Mouse (Mus musculus): ENCODE measurements around the gene Tango2.
A peak's percentile ranks its signal among the peaks of the same experiment; 100 is the strongest.

Tango2 gene

GRCm38 (mm10) chr16:18383045-18383726 lies 35.3 kb upstream of the Tango2 start:
- peak; percentile 56 to 57 for DNase-seq

DNA sequence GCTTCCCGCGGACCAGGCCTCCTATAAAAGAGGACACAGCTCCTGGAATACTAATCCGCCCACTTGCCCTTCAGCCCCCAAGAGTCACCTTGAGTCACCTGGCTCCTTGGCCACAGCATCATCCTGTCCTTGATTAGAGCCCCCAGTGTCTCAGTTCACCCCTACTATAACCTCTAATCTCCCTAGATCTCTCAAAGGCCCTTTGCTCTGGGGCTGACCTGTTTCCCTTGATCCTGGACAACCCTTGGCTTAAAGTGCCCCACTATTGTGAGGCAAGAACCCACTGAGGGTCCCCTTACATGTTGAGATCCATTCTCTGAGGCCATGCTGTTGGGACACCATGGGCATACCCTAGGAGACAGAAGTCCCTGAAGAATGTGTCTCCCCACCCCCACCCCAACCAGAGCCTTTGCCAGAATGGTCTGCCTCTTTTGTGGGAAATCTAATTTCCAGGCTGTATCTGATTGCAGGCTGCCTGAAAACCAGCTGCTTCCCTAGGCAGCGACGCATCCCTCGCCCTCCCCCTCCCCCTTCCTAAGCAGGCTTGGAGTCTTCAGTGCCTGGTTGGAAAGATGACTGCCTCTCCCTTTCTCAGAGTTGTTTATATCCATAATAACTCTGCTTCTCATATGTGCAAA lies 33.8 kb upstream of the Tango2 start:
- DNase-seq, result peak in 1 of 2 experiments; percentile 14

GRCm38 (mm10) chr16:18380495-18381063 lies 32.7 kb upstream of the Tango2 start:
- no peak for DNase-seq

DNA sequence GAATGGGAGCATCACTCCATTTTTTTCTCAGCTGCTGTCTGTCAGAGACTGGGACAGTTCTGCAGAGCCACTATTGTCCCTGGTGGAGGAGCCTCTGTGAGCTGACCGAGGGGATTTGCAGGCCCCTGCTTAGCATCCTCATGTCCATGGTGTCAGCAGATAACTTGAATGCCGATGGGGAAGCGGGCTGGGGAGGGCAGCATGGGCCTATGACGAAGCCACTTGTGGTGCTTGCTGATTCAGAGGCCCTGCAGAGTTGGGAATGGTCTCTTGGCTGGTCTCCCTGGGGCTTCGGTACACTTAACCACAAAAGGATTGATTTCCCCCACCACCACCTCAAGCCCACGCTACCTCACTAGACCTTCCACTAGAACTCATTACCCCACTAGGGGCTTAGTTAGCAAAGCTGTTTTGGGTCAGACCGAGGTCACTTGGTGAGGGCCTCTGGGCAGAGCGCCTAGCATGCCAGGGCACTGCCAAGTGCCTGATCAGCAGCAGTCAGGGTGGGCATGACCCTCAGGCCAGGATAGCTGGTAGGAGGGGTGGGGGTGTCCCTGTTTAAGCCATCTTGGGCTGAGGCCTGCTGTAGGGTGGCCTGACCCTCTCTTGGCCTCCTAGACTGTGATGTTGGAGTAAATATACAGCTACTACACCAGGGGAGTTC lies 31.6 kb upstream of the Tango2 start:
- peak; percentile 65 to 68 for DNase-seq

DNA sequence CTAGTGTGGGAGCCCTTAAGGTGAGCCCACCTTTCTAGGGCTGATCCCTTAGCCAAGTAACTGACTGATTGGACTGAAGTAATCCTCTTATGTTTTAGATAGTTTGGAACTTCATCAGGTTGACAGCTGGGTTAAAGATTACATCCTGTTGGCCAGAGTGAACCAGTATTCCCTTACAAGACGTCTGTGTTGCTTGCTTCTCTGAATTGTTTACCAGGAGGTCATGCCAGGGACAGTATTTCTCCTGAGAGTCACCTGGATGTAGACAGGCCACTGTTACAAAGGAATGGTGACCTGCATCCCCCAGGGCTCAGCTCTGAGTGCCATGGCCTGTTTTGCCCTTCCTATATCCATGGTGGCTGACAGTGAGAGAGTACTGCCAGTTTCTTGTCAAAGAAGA lies 30.6 kb upstream of the Tango2 start:
- peak in 1 of 2 experiments; percentile 62 for DNase-seq

- peak; percentile 74 to 77 for DNase-seq
Measured at GRCm38 (mm10) chr16:18377203-18377602, 29.3 kb upstream of the Tango2 start.

DNA sequence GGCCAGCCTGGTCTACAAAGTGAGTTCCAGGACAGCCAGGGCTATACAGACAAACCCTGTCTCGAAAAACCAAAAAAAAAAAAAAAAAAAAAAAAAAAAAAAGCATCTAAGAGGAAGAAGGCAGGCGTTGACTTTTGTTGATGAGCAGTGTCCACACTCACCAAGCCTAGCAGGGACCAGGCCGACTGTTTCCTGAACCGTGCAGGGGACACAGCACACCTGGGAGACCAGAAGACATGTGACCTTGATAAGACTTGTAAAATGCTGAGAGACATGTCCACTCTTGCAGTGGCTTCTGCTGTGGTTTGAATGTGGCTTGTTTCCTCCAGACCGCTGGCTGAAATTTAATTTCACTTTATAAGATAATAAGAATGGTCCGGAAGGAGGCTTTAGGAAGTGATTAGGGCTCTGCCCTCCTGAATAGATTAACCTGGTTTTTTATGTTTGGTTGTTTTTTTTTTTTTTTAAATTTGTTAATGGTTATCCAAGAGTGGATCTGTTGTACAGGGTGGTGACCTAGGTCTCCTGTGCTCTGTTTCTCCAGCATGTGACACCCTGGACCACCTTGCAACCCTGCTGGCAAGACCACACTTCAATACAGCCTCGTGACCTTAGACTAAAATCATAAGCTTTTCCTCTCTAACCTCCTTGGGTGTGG lies 28.5 kb upstream of the Tango2 start:
- DNase-seq, result peak; percentile 43 to 53

DNA sequence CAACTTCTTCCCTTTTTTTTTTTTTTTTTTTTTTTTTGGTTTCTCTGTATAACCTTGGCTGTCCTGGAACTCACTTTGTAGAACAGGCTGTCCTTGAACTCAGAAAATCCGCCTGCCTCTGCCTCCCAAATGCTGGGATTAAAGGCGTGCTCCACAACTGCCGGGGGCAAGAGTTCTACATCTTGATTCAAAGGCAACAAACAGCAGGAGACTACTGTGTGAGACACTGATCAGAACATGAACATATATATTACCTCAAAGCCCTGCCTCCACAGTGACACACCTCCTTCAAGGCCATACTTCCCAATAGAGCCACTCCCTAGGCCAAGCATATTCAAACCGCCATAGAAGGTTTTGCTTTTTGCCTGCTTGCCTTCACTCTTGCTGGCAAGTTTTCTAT lies 25.7 kb upstream of the Tango2 start:
- DNase-seq, result no peak

DNA sequence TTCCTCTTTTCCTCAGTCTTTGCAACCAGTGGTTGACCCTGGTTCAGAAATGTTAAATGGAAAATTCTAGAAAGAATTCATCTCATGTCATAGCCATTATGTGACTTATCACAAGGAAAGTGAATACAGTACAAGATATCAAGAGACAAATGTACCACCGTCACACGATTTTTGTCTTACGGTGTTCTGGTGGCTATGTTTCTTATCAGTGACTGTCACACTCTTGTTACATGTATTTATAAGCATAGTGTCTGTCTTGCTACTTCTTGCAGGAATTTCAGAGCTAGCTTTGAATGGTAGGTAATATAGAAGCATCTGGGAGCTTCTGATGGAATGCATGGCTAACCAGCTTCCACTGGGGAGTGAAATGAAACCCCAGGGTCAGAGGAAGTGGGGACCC lies 22.3 kb upstream of the Tango2 start:
- DNase-seq, result no peak

DNA sequence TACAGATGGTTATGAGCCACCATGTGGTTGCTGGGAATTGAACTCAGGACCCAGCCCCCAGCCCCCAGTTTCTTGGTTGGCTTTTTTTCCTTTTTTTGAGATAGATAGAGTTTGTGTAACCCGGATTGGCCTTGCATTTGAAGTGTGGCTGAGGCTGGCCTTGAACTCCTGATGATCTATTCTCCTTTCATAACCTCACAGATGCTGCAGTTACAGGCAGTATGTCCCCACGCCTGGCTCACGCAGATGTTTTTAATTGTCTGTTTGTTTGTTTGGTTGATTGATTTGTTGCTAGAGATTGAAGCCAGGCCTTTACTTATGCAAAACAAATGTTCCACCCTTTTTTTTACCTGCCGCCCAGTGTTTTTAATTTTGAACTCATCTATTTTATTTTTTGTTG lies 18.9 kb upstream of the Tango2 start:
- no peak for DNase-seq

DNA sequence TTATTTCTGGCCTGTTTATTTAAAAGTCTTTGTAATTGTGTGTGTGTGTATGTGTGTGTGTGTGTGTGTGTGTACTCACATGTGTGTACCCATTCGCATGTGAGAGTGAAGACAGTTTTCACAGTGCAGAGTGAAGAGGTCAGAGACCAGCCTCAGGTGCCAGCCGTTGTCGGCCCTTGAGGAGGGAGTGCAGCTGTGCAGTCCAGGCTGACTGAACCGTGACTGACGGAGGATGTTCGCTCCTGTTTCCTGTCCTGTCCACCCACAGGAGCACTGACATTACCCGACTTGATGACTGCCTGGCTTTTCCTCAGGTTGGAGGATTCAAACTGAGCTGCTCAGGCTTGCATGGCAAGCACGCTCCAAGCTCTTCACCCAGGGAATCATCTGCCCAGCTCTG lies 15.0 kb upstream of the Tango2 start:
- DNase-seq, result peak; percentile 71 to 74

DNA sequence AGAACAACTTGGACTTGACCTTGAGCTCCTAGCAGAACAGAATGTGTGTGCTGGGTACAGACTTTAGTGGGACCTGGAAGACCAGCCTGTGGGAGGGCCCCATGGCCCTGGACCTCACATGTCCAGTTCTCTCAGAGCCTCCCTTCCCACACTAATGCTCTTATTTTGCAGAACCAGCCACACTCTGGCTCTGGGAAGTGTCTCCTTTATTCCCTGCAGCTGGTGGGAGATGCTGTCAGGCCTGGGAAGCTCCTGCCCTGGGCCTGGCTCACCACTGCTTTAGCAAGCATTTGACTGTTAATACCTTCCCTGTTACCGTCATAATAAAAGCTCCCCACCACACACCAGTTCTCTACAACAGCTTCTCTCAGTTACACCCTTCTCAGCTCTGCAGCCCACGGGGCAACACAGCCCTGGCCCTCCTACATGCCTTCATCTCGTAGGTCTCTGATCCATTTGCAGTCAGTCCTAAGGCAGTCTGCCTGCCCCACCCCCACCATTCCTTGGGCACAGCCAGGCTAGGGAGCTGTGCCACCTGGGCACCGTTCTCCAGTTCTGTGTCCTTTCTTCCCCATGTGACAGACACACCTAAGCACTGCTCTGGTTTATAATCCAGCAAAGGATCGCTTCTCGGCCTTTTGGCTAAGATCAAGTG lies 12.4 kb upstream of the Tango2 start:
- DNase-seq, result peak in 1 of 2 experiments; percentile 51

GRCm38 (mm10) chr16:18357977-18358376 lies 10.1 kb upstream of the Tango2 start:
- DNase-seq, result no peak

DNA sequence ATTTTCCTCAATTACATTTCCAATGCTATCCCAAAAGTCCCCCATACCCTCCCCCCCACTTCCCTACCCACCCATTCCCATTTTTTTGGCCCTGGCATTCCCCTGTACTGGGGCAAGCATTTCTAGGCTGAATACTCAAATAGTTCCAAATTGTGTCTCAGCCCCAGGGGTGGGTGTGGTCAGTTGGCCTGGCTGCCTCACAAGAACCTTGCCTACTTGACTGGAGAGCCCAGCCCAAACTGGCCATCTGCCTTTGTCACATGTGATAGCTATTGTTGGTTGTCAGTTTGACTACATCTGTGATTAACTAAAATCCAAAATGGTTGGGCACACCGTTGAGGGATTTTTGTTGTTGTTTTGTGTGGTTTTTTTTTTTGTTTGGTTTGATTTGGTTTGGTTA lies 9.1 kb upstream of the Tango2 start:
- DNase-seq, result no peak

DNA sequence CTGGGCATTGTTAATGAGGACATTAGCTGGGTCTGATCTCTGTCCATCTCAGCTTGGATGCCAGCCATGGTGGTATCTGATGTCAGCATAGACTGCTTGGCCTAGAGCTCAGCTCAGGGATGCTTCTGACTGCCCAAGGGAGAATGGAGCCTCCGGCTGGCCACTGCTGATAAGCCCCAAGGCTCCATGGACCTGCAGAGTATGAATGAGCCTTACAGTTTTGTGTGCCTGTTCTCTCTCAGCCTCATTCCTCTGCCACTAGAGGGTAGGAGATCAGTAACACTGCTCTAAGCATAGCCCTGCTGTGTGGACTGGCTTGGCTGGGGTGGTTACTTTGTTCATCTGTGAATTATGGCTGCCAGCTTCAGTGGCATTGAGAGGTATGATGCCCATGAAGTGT lies 5.2 kb upstream of the Tango2 start:
- DNase-seq, result no peak

DNA sequence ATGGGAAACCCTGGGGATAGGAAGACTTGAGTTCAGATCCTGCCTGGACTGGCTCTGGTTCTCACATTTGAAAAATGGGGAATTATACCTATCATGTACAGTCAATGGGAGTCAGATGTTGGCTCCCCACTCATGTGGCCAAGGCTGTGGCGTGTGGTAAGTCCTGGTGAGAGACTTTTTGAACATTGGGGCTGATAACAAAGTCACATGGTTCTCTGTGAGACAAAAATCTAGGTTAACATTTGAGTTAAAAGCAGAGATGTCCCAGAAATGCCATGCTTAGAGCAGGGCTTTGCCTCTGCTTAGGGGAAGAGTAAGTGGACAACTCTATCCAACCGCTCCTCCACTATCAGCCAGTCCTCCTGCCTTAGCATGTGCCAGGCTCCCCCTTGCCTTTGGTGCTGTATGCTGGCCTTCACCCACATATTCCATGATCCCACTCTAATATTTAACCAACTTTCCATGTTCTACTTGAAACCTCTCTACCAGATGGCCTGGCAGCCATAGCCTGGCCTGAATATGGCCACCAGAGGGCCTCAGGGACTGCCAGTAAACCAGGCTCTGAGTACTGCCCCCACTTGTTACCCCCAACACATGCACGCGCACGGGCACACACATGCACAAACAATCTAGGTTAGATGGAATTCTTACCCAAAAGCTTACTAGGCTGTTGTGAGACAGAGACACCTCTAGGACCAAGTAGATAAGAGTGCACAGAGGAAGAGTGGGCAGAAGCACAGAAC lies 3.6 kb upstream of the Tango2 start:
- DNase-seq, result peak; percentile 71 to 82

- no peak for DNase-seq
Measured at GRCm38 (mm10) chr16:18349761-18350325, 1.9 kb upstream of the Tango2 start.

- peak; percentile 56 to 74 for DNase-seq
Measured at GRCm38 (mm10) chr16:18348601-18349175, 785 bp upstream of the Tango2 start.

- peak; percentile 93 to 95 for DNase-seq
Measured at GRCm38 (mm10) chr16:18345243-18345642, 2.7 kb downstream of the Tango2 start.

DNA sequence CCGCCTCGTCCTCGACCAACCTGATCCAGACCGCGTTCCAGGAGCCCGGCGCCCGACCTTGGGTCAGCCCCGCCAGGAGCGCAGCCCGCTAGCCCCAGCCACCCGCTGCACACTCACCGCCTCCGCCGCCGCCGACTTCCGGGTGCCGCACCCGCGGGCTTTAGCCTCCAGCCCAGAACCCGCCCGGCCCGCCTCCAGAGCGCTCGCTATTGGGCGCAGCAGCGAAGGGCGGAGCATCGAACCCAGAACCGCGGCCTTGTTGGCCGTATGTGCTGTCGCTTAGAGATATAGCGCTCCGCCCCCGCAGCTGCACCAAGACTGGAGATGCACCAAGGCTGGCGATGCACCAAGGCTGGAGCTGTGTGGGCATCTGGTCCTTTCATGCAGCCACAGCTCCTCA lies 4.1 kb downstream of the Tango2 start:
- DNase-seq, result peak; percentile 96 to 98

Data from kidney, postnatal 36 days (tissue).